Mouse (Mus musculus): Measurements from ENCODE around the gene Syde1. TPM values are rescaled to one million over a fixed set of nuclear protein-coding genes. Genes with fewer than 3 reads are reported as not detected.
A peak's percentile ranks its signal among the peaks of the same experiment; 100 is the strongest.

The Syde1 gene
- polyA plus RNA-seq, 1 experiment from 2014 or later: 3.4 TPM

- Histone ChIP-seq H3K9ac (ENCODE audit: low read depth, low read length) (no peak overlapping the region), H3K27me3 (replicated peaks; ENCODE audit: control insufficient read depth, insufficient read depth, low read length) (0 out of 2 replicates have a peak, but pooled peaks cover 3% of the 10 kb centered on the region), H3K27ac (ENCODE audit: low read depth, low read length) (no peak overlapping the region), H3K4me1 (ENCODE audit: control insufficient read depth, insufficient read depth, low read depth, low read length) (peaks cover 6% of the 10 kb centered on the region), H3K4me2 (ENCODE audit: low read length) (no peak overlapping the region), H3K36me3 (ENCODE audit: control insufficient read depth, insufficient read depth, low read length) (no peaks in the 10 kb centered on the region), H3K9me3 (ENCODE audit: control insufficient read depth, low read length) (no peaks in the 10 kb centered on the region), H3K4me3 (ENCODE audit: low read length) (no peak overlapping the region)
- ATAC-seq: no peak
- 81% methylated on average over 6 of the region's 6 CpGs for WGBS
These were observed 2.4 kb upstream of the Syde1 start for GRCm38 (mm10) chr10:78594157-78594556.

- no peaks in the 10 kb centered on the region for H3K9me3 ChIP-seq (ENCODE audit: control insufficient read depth, low read length)
- no peak overlapping the region for H3K4me3 ChIP-seq (ENCODE audit: low read length)
- WGBS: 95% methylated on average over 5 of the region's 5 CpGs
- no peaks in the 10 kb centered on the region for H3K36me3 ChIP-seq (ENCODE audit: control insufficient read depth, insufficient read depth, low read length)
- no peak for ATAC-seq
- 0 out of 2 replicates have a peak, but pooled peaks cover 3% of the 10 kb centered on the region for H3K27me3 ChIP-seq (replicated peaks; ENCODE audit: control insufficient read depth, insufficient read depth, low read length)
- H3K27ac ChIP-seq (ENCODE audit: low read depth, low read length): no peak overlapping the region
- H3K4me1 ChIP-seq (ENCODE audit: control insufficient read depth, insufficient read depth, low read depth, low read length): peaks cover 6% of the 10 kb centered on the region
- no peak overlapping the region for H3K4me2 ChIP-seq (ENCODE audit: low read length)
- no peak overlapping the region for H3K9ac ChIP-seq (ENCODE audit: low read depth, low read length)
These were observed 2.0 kb upstream of the Syde1 start for GRCm38 (mm10) chr10:78593736-78594135.

GRCm38 (mm10) chr10:78592856-78593379, 1.2 kb upstream of the Syde1 start:
- Histone ChIP-seq H3K9me3 (ENCODE audit: control insufficient read depth, low read length) (no peaks in the 10 kb centered on the region), H3K36me3 (ENCODE audit: control insufficient read depth, insufficient read depth, low read length) (no peaks in the 10 kb centered on the region), H3K4me3 (ENCODE audit: low read length) (no peak overlapping the region), H3K27me3 (replicated peaks; ENCODE audit: control insufficient read depth, insufficient read depth, low read length) (0 out of 2 replicates have a peak, but pooled peaks cover 3% of the 10 kb centered on the region), H3K9ac (ENCODE audit: low read depth, low read length) (no peak overlapping the region), H3K27ac (ENCODE audit: low read depth, low read length) (no peak overlapping the region), H3K4me2 (ENCODE audit: low read length) (no peak overlapping the region), H3K4me1 (ENCODE audit: control insufficient read depth, insufficient read depth, low read depth, low read length) (peaks cover 6% of the 10 kb centered on the region)
- 89% methylated on average over 4 of the region's 4 CpGs for WGBS
- no peak for ATAC-seq

- peak overlapping the region; percentile 56 for H3K4me3 ChIP-seq (ENCODE audit: low read length)
- H3K4me2 ChIP-seq (ENCODE audit: low read length): peak overlapping the region; percentile 91
- no peak for ATAC-seq
- 43% methylated on average over 9 of the region's 9 CpGs for WGBS
- H3K27ac ChIP-seq (ENCODE audit: low read depth, low read length): no peak overlapping the region
- H3K9me3 ChIP-seq (ENCODE audit: control insufficient read depth, low read length): no peaks in the 10 kb centered on the region
- H3K36me3 ChIP-seq (ENCODE audit: control insufficient read depth, insufficient read depth, low read length): 0 out of 2 replicates have a peak, but pooled peaks cover 2% of the 10 kb centered on the region
- peaks cover 6% of the 10 kb centered on the region for H3K4me1 ChIP-seq (ENCODE audit: control insufficient read depth, insufficient read depth, low read depth, low read length)
- H3K27me3 ChIP-seq (replicated peaks; ENCODE audit: control insufficient read depth, insufficient read depth, low read length): 0 out of 2 replicates have a peak, but pooled peaks cover 3% of the 10 kb centered on the region
- no peak overlapping the region for H3K9ac ChIP-seq (ENCODE audit: low read depth, low read length)
These were observed 1.0 kb downstream of the Syde1 start for GRCm38 (mm10) chr10:78590744-78591143.

- Histone ChIP-seq H3K27me3 (replicated peaks; ENCODE audit: control insufficient read depth, insufficient read depth, low read length) (0 out of 2 replicates have a peak, but pooled peaks cover 3% of the 10 kb centered on the region), H3K9ac (ENCODE audit: low read depth, low read length) (no peak overlapping the region), H3K4me3 (ENCODE audit: low read length) (no peak overlapping the region), H3K27ac (ENCODE audit: low read depth, low read length) (no peak overlapping the region), H3K36me3 (ENCODE audit: control insufficient read depth, insufficient read depth, low read length) (peaks cover 7% of the 10 kb centered on the region; the same call in 1 of the 2 replicates), H3K4me2 (ENCODE audit: low read length) (no peak overlapping the region), H3K9me3 (ENCODE audit: control insufficient read depth, low read length) (no peaks in the 10 kb centered on the region), H3K4me1 (ENCODE audit: control insufficient read depth, insufficient read depth, low read depth, low read length) (peaks cover 6% of the 10 kb centered on the region)
- ATAC-seq: no peak
- 92% methylated on average over 8 of the region's 8 CpGs for WGBS
These were observed 1.9 kb downstream of the Syde1 start for GRCm38 (mm10) chr10:78589901-78590300.

GRCm38 (mm10) chr10:78589291-78589690, 2.5 kb downstream of the Syde1 start:
- H3K9me3 ChIP-seq (ENCODE audit: control insufficient read depth, low read length): no peaks in the 10 kb centered on the region
- H3K27ac ChIP-seq (ENCODE audit: low read depth, low read length): no peak overlapping the region
- WGBS: 95% methylated on average over 18 of the region's 18 CpGs
- H3K4me3 ChIP-seq (ENCODE audit: low read length): no peak overlapping the region
- no peak overlapping the region for H3K9ac ChIP-seq (ENCODE audit: low read depth, low read length)
- peaks cover 6% of the 10 kb centered on the region for H3K4me1 ChIP-seq (ENCODE audit: control insufficient read depth, insufficient read depth, low read depth, low read length)
- ATAC-seq: no peak
- H3K4me2 ChIP-seq (ENCODE audit: low read length): no peak overlapping the region
- H3K36me3 ChIP-seq (ENCODE audit: control insufficient read depth, insufficient read depth, low read length): peaks cover 8% of the 10 kb centered on the region
- 0 out of 2 replicates have a peak, but pooled peaks cover 3% of the 10 kb centered on the region for H3K27me3 ChIP-seq (replicated peaks; ENCODE audit: control insufficient read depth, insufficient read depth, low read length)

- Histone ChIP-seq H3K4me3 (ENCODE audit: low read length) (no peak overlapping the region), H3K9me3 (ENCODE audit: control insufficient read depth, low read length) (no peaks in the 10 kb centered on the region), H3K4me2 (ENCODE audit: low read length) (no peak overlapping the region), H3K9ac (ENCODE audit: low read depth, low read length) (no peak overlapping the region), H3K36me3 (ENCODE audit: control insufficient read depth, insufficient read depth, low read length) (peaks cover 22% of the 10 kb centered on the region), H3K27me3 (replicated peaks; ENCODE audit: control insufficient read depth, insufficient read depth, low read length) (0 out of 2 replicates have a peak, but pooled peaks cover 3% of the 10 kb centered on the region), H3K27ac (ENCODE audit: low read depth, low read length) (no peak overlapping the region), H3K4me1 (ENCODE audit: control insufficient read depth, insufficient read depth, low read depth, low read length) (no peaks in the 10 kb centered on the region)
- no peak for ATAC-seq
- 97% methylated on average over 13 of the region's 13 CpGs for WGBS
These were observed 5.7 kb downstream of the Syde1 start for GRCm38 (mm10) chr10:78586026-78586425.

GRCm38 (mm10) chr10:78585606-78586005, 6.2 kb downstream of the Syde1 start:
- 88% methylated on average over 22 of the region's 22 CpGs for WGBS
- peaks cover 26% of the 10 kb centered on the region for H3K36me3 ChIP-seq (ENCODE audit: control insufficient read depth, insufficient read depth, low read length)
- no peak for ATAC-seq

GRCm38 (mm10) chr10:78584996-78585395, 6.8 kb downstream of the Syde1 start:
- no peak overlapping the region for H3K4me3 ChIP-seq (ENCODE audit: low read length)
- H3K4me2 ChIP-seq (ENCODE audit: low read length): no peak overlapping the region
- H3K4me1 ChIP-seq (ENCODE audit: control insufficient read depth, insufficient read depth, low read depth, low read length): no peaks in the 10 kb centered on the region
- no peak overlapping the region for H3K9ac ChIP-seq (ENCODE audit: low read depth, low read length)
- H3K36me3 ChIP-seq (ENCODE audit: control insufficient read depth, insufficient read depth, low read length): peaks cover 31% of the 10 kb centered on the region
- 63% methylated on average over 1 of the region's 1 CpGs for WGBS
- no peak for ATAC-seq
- H3K9me3 ChIP-seq (ENCODE audit: control insufficient read depth, low read length): no peaks in the 10 kb centered on the region
- no peaks in the 10 kb centered on the region for H3K27me3 ChIP-seq (replicated peaks; ENCODE audit: control insufficient read depth, insufficient read depth, low read length)
- H3K27ac ChIP-seq (ENCODE audit: low read depth, low read length): no peak overlapping the region

More at GRCm38 (mm10) chr10:78585606-78586005, 6.2 kb downstream of the Syde1 start:
- no peaks in the 10 kb centered on the region for H3K4me1 ChIP-seq (ENCODE audit: control insufficient read depth, insufficient read depth, low read depth, low read length)
- H3K4me2 ChIP-seq (ENCODE audit: low read length): no peak overlapping the region
- no peak overlapping the region for H3K9ac ChIP-seq (ENCODE audit: low read depth, low read length)
- H3K27ac ChIP-seq (ENCODE audit: low read depth, low read length): no peak overlapping the region
- H3K4me3 ChIP-seq (ENCODE audit: low read length): no peak overlapping the region
- H3K9me3 ChIP-seq (ENCODE audit: control insufficient read depth, low read length): no peaks in the 10 kb centered on the region
- no peaks in the 10 kb centered on the region for H3K27me3 ChIP-seq (replicated peaks; ENCODE audit: control insufficient read depth, insufficient read depth, low read length)

Data from hindbrain, embryonic 16.5 days (tissue).